Mouse (Mus musculus) neural tube, embryonic 14.5 days (tissue): ENCODE measurements around the gene Gm19345. TPM values are rescaled to one million over a fixed set of nuclear protein-coding genes. Genes with fewer than 3 reads are reported as not detected.

Source experiments
- ATAC-seq: fragments of 200-750 bp; cut with Nextera tagmentation; 2 replicates; pipeline ENCODE4 v1.8.0; 2017; ENCODE audit warnings: low read depth, mild to moderate bottlenecking, moderate TSS enrichment, moderate library complexity
- H3K27ac ChIP-seq: fragments of 300-500 bp; sonication (generic); 2 replicates; pipeline ENCODE4 v1.5.1; 2014; ENCODE audit warnings: low read depth, mild to moderate bottlenecking, control low read depth, low read length, moderate library complexity, mixed read lengths
- H3K27me3 ChIP-seq: fragments of 300-500 bp; sonication (generic); 2 replicates; pipeline ENCODE4 v1.6.1; 2014; ENCODE audit warnings: low read length; ENCODE audit not compliant: control insufficient read depth, insufficient read depth
- H3K36me3 ChIP-seq: fragments of 300-500 bp; sonication (generic); 2 replicates; pipeline ENCODE4 v1.6.1; 2014; ENCODE audit warnings: low read length, mixed read lengths; ENCODE audit not compliant: control insufficient read depth, insufficient read depth
- H3K4me1 ChIP-seq: fragments of 300-500 bp; sonication (generic); 2 replicates; pipeline ENCODE4 v1.6.1; 2014; ENCODE audit warnings: low read length; ENCODE audit not compliant: control insufficient read depth, insufficient read depth
- H3K4me2 ChIP-seq: fragments of 300-500 bp; sonication (generic); 2 replicates; pipeline ENCODE4 v1.6.1; 2014; ENCODE audit warnings: mild to moderate bottlenecking, low read depth, low read length, control low read depth
- H3K4me3 ChIP-seq: fragments of 300-500 bp; sonication (generic); 2 replicates; pipeline ENCODE4 v1.5.1; 2014; ENCODE audit warnings: low read depth, low read length, control low read depth, mixed read lengths
- H3K9ac ChIP-seq: fragments of 300-500 bp; sonication (generic); replicated peaks from 2 replicates; pipeline ENCODE4 v1.6.1; 2014; ENCODE audit warnings: low read depth, mild to moderate bottlenecking, control low read depth, low read length, mixed read lengths
- H3K9me3 ChIP-seq: fragments of 300-500 bp; sonication (generic); 2 replicates; pipeline ENCODE4 v1.6.1; 2016; ENCODE audit warnings: low read length; ENCODE audit not compliant: control insufficient read depth
- WGBS: fragments of 180-500 bp; shearing (Covaris S2); extraction: QIAGEN DNeasy Blood & Tissue Kit; methylation state at CpG from one replicate; pipeline ENCODE4 v1.1.7; 2014; 5-methylcytosine and 5-hydroxymethylcytosine counted together
- polyA plus RNA-seq: library from polyadenylated mRNA; unstranded; fragments of >200 nt; fragmentation: Nextera tagmentation; extraction: Ambion mirVana; gene quantifications from 2 replicates; pipeline ENCODE4 v1.2.1, GENCODE M21; 2014

Gene Gm19345
- polyA plus RNA-seq: 9.5 and 11.6 TPM in 2 replicates

- Histone ChIP-seq H3K27ac (no peak within 1 kb of the TSS), H3K4me1 (no peaks in the 10 kb centered on the region), H3K9ac (peak within 1 kb of the TSS; percentile 39), H3K27me3 (no peaks in the 10 kb centered on the region), H3K9me3 (no peaks in the 10 kb centered on the region), H3K36me3 (no peaks in the 10 kb centered on the region), H3K4me3 (peak within 1 kb of the TSS; percentile 31), H3K4me2 (peak within 1 kb of the TSS; percentile 43)
- ATAC-seq: peak; percentile 91
- 3% methylated on average over 27 of the region's 33 CpGs for WGBS
Measured at GRCm38 (mm10) chr7:19851858-19852570, at the start of gene Gm19345. Gene Gm19345, plus strand, starts transcription at chr7:19852003.

- no peaks in the 10 kb centered on the region for H3K9me3 ChIP-seq
- WGBS: 22% methylated on average over 6 of the region's 7 CpGs
- no peak overlapping the region for H3K9ac ChIP-seq
- H3K27ac ChIP-seq: no peak overlapping the region
- H3K4me3 ChIP-seq: no peak overlapping the region
- H3K36me3 ChIP-seq: no peaks in the 10 kb centered on the region
- no peaks in the 10 kb centered on the region for H3K4me1 ChIP-seq
- peak; percentile 71; the same call in 1 of the 2 replicates for ATAC-seq
- H3K4me2 ChIP-seq: no peak overlapping the region
- H3K27me3 ChIP-seq: no peaks in the 10 kb centered on the region
Measured at GRCm38 (mm10) chr7:19802995-19803394, 48.8 kb upstream of the Gm19345 start.

- no peak overlapping the region for H3K4me2 ChIP-seq
- ATAC-seq: no peak
- WGBS: 81% methylated on average over 8 of the region's 8 CpGs
Measured at GRCm38 (mm10) chr7:19806356-19806969, 45.3 kb upstream of the Gm19345 start.

GRCm38 (mm10) chr7:19809369-19809768 lies 42.4 kb upstream of the Gm19345 start:
- no peaks in the 10 kb centered on the region for H3K9me3 ChIP-seq
- WGBS: 3% methylated on average over 27 of the region's 27 CpGs
- 0 out of 2 replicates have a peak overlapping the region, but pooled peaks have one; percentile 22 for H3K27ac ChIP-seq
- H3K4me1 ChIP-seq: no peaks in the 10 kb centered on the region
- 0 out of 2 replicates have a peak overlapping the region, but pooled peaks have one; percentile 37 for H3K9ac ChIP-seq
- H3K4me3 ChIP-seq: peak overlapping the region; percentile 10; the same call in 1 of the 2 replicates
- H3K36me3 ChIP-seq: no peaks in the 10 kb centered on the region
- ATAC-seq: peak; percentile 68; the same call in 1 of the 2 replicates
- peak overlapping the region; percentile 38 for H3K4me2 ChIP-seq
- H3K27me3 ChIP-seq: peaks cover 38% of the 10 kb centered on the region

More at GRCm38 (mm10) chr7:19806356-19806969, 45.3 kb upstream of the Gm19345 start:
- H3K36me3 ChIP-seq: no peaks in the 10 kb centered on the region
- H3K4me1 ChIP-seq: no peaks in the 10 kb centered on the region
- H3K27me3 ChIP-seq: peaks cover 29% of the 10 kb centered on the region
- no peak overlapping the region for H3K27ac ChIP-seq
- no peak overlapping the region for H3K4me3 ChIP-seq
- no peaks in the 10 kb centered on the region for H3K9me3 ChIP-seq
- no peak overlapping the region for H3K9ac ChIP-seq

- 3% methylated on average over 22 of the region's 22 CpGs for WGBS
- Histone ChIP-seq H3K27me3 (peaks cover 38% of the 10 kb centered on the region), H3K4me3 (0 out of 2 replicates have a peak overlapping the region, but pooled peaks have one; percentile 6), H3K27ac (no peak overlapping the region), H3K4me1 (peaks cover under 1% of the 10 kb centered on the region; the same call in 1 of the 2 replicates), H3K36me3 (no peaks in the 10 kb centered on the region), H3K4me2 (peak overlapping the region; percentile 33), H3K9me3 (no peaks in the 10 kb centered on the region), H3K9ac (no peak overlapping the region)
- ATAC-seq: peak; percentile 36; the same call in 1 of the 2 replicates
Measured at GRCm38 (mm10) chr7:19811114-19811513, 40.7 kb upstream of the Gm19345 start.

GRCm38 (mm10) chr7:19813161-19813560 lies 38.6 kb upstream of the Gm19345 start:
- peaks cover 48% of the 10 kb centered on the region for H3K27me3 ChIP-seq
- no peak for ATAC-seq
- no peak overlapping the region for H3K4me3 ChIP-seq
- H3K36me3 ChIP-seq: no peaks in the 10 kb centered on the region
- H3K4me1 ChIP-seq: peaks cover 11% of the 10 kb centered on the region; the same call in 1 of the 2 replicates
- H3K9me3 ChIP-seq: no peaks in the 10 kb centered on the region
- whole genome bisulfite sequencing: 84% methylated on average over 4 of the region's 4 CpGs
- no peak overlapping the region for H3K4me2 ChIP-seq
- H3K9ac ChIP-seq: no peak overlapping the region
- no peak overlapping the region for H3K27ac ChIP-seq

- H3K4me3 ChIP-seq: no peak overlapping the region
- no peak overlapping the region for H3K4me2 ChIP-seq
- no peaks in the 10 kb centered on the region for H3K36me3 ChIP-seq
- no peak overlapping the region for H3K9ac ChIP-seq
- no peaks in the 10 kb centered on the region for H3K9me3 ChIP-seq
- H3K4me1 ChIP-seq: peaks cover 11% of the 10 kb centered on the region; the same call in 1 of the 2 replicates
- WGBS: 86% methylated on average over 6 of the region's 6 CpGs
- no peak overlapping the region for H3K27ac ChIP-seq
- H3K27me3 ChIP-seq: peaks cover 46% of the 10 kb centered on the region
- no peak for ATAC-seq
Measured at GRCm38 (mm10) chr7:19813579-19814122, 38.2 kb upstream of the Gm19345 start.

GRCm38 (mm10) chr7:19815296-19816223 lies 36.2 kb upstream of the Gm19345 start:
- Histone ChIP-seq H3K9me3 (no peaks in the 10 kb centered on the region), H3K27ac (no peak overlapping the region), H3K9ac (peak overlapping the region; percentile 43; the same call in 1 of the 2 replicates), H3K4me3 (peak overlapping the region; percentile 35), H3K4me2 (peak overlapping the region; percentile 65), H3K4me1 (peaks cover 11% of the 10 kb centered on the region; the same call in 1 of the 2 replicates), H3K36me3 (no peaks in the 10 kb centered on the region), H3K27me3 (peaks cover 27% of the 10 kb centered on the region)
- 0 out of 2 replicates have a peak, but pooled peaks have one; percentile 9 for ATAC-seq
- WGBS: 29% methylated on average over 17 of the region's 17 CpGs
